Mouse (Mus musculus) kidney, postnatal 0 days (tissue): ENCODE results near the gene Capzb. TPM values are rescaled to one million over a fixed set of nuclear protein-coding genes. Genes with fewer than 3 reads are reported as not detected.
A peak's percentile ranks its signal among the peaks of the same experiment; 100 is the strongest.

Experiments
- ATAC-seq: fragments of 200-750 bp; cut with Nextera tagmentation; replicated peaks from 2 replicates; pipeline ENCODE4 v1.8.0; 2017; ENCODE audit warnings: low read depth, moderate number of reproducible peaks, moderate TSS enrichment, moderate library complexity; ENCODE audit not compliant: low FRiP score
- DNase-seq: peaks from one replicate; pipeline ENCODE4 v3.0.0-alpha.2; 2016; ENCODE audit warnings: low spot score
- H3K27ac ChIP-seq: fragments of 300-500 bp; sonication (generic); 2 replicates; pipeline ENCODE4 v1.5.1; 2014; ENCODE audit warnings: mild to moderate bottlenecking
- H3K27me3 ChIP-seq: fragments of 300-500 bp; sonication (generic); 2 replicates; pipeline ENCODE4 v1.6.1; 2014; ENCODE audit warnings: low read length, mixed read lengths; ENCODE audit not compliant: insufficient read depth
- H3K36me3 ChIP-seq: fragments of 300-500 bp; sonication (generic); 2 replicates; pipeline ENCODE4 v1.6.1; 2014; ENCODE audit warnings: low read length, mixed read lengths; ENCODE audit not compliant: insufficient read depth
- H3K4me1 ChIP-seq: fragments of 300-500 bp; sonication (generic); replicated peaks from 2 replicates; pipeline ENCODE4 v1.6.1; 2014; ENCODE audit warnings: antibody characterized with exemption, low read length, mixed read lengths; ENCODE audit not compliant: insufficient read depth
- H3K4me2 ChIP-seq: fragments of 300-500 bp; sonication (generic); 2 replicates; pipeline ENCODE4 v1.6.1; 2014; ENCODE audit warnings: mild to moderate bottlenecking, low read length, moderate library complexity, mixed read lengths
- H3K4me3 ChIP-seq: fragments of 300-500 bp; sonication (generic); replicated peaks from 2 replicates; pipeline ENCODE4 v1.5.1; 2014; ENCODE audit warnings: low read depth, low read length
- H3K9ac ChIP-seq: fragments of 300-500 bp; sonication (generic); 2 replicates; pipeline ENCODE4 v1.6.1; 2014; ENCODE audit warnings: low read depth, low read length
- H3K9me3 ChIP-seq: fragments of 300-500 bp; sonication (generic); replicated peaks from 2 replicates; pipeline ENCODE4 v1.6.1; 2016; ENCODE audit warnings: low read length, inconsistent platforms, mixed read lengths
- CTCF ChIP-seq: IDR thresholded peaks from 2 replicates; pipeline ENCODE4 v1.5.1; 2016; ENCODE audit warnings: antibody characterized with exemption, low read depth, mild to moderate bottlenecking, moderate library complexity
- WGBS: fragments of 180-500 bp; shearing (Covaris S2); extraction: QIAGEN DNeasy Blood & Tissue Kit; methylation state at CpG from one replicate; pipeline ENCODE4 v1.1.7; 2014; 5-methylcytosine and 5-hydroxymethylcytosine counted together
- polyA plus RNA-seq: library from polyadenylated mRNA; unstranded; fragments of >200 nt; fragmentation: Nextera tagmentation; extraction: Ambion mirVana; gene quantifications from 2 replicates; pipeline ENCODE4 v1.2.1, GENCODE M21; 2015

Capzb gene
- polyA plus RNA-seq, 1 experiment from 2014 or later, result 304 TPM

GRCm38 (mm10) chr4:139252051-139252760 lies 59.5 kb downstream of the Capzb start:
- H3K4me2 ChIP-seq, result no peak overlapping the region
- H3K9ac ChIP-seq, result no peak overlapping the region
- peaks cover 20% of the 10 kb centered on the region for H3K4me1 ChIP-seq
- peaks cover 3% of the 10 kb centered on the region; the same call in 1 of the 2 replicates for H3K36me3 ChIP-seq
- no peaks in the 10 kb centered on the region for H3K27me3 ChIP-seq
- DNase-seq (peak; percentile 89), ATAC-seq (peak; percentile 40; the same call in 1 of the 2 replicates)
- no peaks in the 10 kb centered on the region for H3K9me3 ChIP-seq
- no peak overlapping the region for H3K4me3 ChIP-seq
- H3K27ac ChIP-seq, result peak overlapping the region; percentile 42; the same call in 1 of the 2 replicates
- WGBS, result 34% methylated on average over 22 of the region's 22 CpGs
- peak; percentile 84 for TF ChIP-seq CTCF

- no peak overlapping the region for H3K9ac ChIP-seq
- H3K4me2 ChIP-seq, result no peak overlapping the region
- H3K27me3 ChIP-seq, result no peaks in the 10 kb centered on the region
- H3K27ac ChIP-seq, result no peak overlapping the region
- ATAC-seq (no peak), DNase-seq (no peak)
- no peaks in the 10 kb centered on the region for H3K9me3 ChIP-seq
- H3K36me3 ChIP-seq, result peaks cover 13% of the 10 kb centered on the region
- 76% methylated on average over 9 of the region's 9 CpGs for WGBS
- H3K4me3 ChIP-seq, result no peak overlapping the region
- H3K4me1 ChIP-seq, result peaks cover 20% of the 10 kb centered on the region
- no peak for TF ChIP-seq CTCF
Observed at GRCm38 (mm10) chr4:139253206-139253605, 60.5 kb downstream of the Capzb start.

DNA sequence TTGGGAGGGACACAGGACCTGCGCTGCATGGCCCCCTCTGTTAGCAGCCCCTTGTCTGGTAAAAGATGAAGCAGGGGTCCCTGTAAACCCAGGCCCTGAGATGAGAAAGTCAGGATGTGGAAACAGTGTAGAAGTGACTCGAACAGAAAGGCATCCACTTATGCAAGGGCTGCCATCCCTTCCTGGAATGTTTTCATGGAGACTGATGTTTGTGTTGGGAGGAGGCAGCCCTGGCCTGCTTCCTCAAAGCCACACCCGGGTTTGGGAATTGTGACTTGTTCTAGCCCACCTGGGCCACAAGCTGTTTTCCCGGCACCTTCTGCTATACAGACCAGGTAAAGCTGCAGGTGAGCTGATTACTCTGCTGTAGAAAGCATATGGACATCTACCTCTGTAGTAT lies 63.4 kb downstream of the Capzb start:
- 80% methylated on average over 4 of the region's 4 CpGs for WGBS
- Histone ChIP-seq H3K9ac (no peak overlapping the region), H3K4me1 (peaks cover 6% of the 10 kb centered on the region), H3K36me3 (peaks cover 32% of the 10 kb centered on the region), H3K27ac (no peak overlapping the region), H3K27me3 (no peaks in the 10 kb centered on the region), H3K4me2 (no peak overlapping the region), H3K9me3 (no peaks in the 10 kb centered on the region), H3K4me3 (no peak overlapping the region)
- ATAC-seq (no peak), DNase-seq (no peak)
- TF ChIP-seq CTCF, result no peak

GRCm38 (mm10) chr4:139256708-139257107 lies 64.0 kb downstream of the Capzb start:
- ATAC-seq (no peak), DNase-seq (no peak)
- TF ChIP-seq CTCF, result no peak
- Histone ChIP-seq H3K36me3 (peaks cover 34% of the 10 kb centered on the region), H3K9ac (no peak overlapping the region), H3K4me1 (peaks cover under 1% of the 10 kb centered on the region; the same call in 1 of the 2 replicates), H3K27ac (no peak overlapping the region), H3K4me3 (no peak overlapping the region), H3K27me3 (no peaks in the 10 kb centered on the region), H3K9me3 (no peaks in the 10 kb centered on the region), H3K4me2 (no peak overlapping the region)
- WGBS, result 93% methylated on average over 8 of the region's 8 CpGs

DNA sequence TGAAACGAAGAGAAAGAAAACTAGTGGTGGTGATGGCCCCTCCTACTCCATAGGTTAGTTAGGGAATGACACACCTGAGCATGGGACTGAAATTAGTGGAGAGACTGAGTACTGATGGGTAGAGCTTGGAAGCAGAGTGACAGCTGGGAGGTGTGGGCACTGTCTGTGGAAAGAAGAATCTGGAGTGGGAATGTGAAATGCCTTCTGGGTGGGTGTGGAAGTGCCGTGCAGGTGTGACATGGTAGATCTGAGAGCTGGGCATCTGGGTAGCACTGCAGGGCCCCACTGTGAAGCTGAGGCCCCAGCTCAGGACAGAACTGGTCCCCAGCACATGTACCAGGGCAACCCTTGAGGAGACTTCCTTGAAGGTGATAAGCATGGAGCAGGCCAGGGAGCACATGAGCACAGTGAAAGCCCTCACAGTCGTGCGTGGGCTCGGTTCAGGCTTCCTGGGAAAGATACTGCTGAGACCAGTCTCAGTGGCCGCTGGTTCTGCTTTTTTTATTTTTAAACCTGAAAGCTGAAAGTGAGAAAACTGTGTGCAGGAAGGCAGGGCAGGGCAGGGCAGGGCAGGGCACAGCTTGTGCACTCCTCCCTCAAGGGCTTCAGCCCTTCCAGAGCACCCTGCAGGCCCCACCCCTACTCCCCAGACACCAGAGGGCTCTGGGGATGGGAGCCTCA lies 66.1 kb downstream of the Capzb start:
- no peaks in the 10 kb centered on the region for H3K27me3 ChIP-seq
- ATAC-seq (no peak), DNase-seq (no peak)
- no peak overlapping the region for H3K9ac ChIP-seq
- no peak overlapping the region for H3K4me2 ChIP-seq
- peaks cover 47% of the 10 kb centered on the region for H3K36me3 ChIP-seq
- TF ChIP-seq CTCF, result no peak
- 68% methylated on average over 6 of the region's 6 CpGs for WGBS
- no peaks in the 10 kb centered on the region for H3K4me1 ChIP-seq
- 0 out of 2 replicates have a peak overlapping the region, but pooled peaks have one; percentile 5 for H3K27ac ChIP-seq
- no peaks in the 10 kb centered on the region for H3K9me3 ChIP-seq
- no peak overlapping the region for H3K4me3 ChIP-seq

GRCm38 (mm10) chr4:139259302-139259871 lies 66.7 kb downstream of the Capzb start:
- Histone ChIP-seq H3K9ac (no peak overlapping the region), H3K36me3 (peaks cover 53% of the 10 kb centered on the region), H3K4me3 (no peak overlapping the region), H3K27me3 (no peaks in the 10 kb centered on the region), H3K4me2 (no peak overlapping the region), H3K27ac (0 out of 2 replicates have a peak overlapping the region, but pooled peaks have one; percentile 5), H3K4me1 (no peaks in the 10 kb centered on the region), H3K9me3 (no peaks in the 10 kb centered on the region)
- ATAC-seq (no peak), DNase-seq (no peak)
- TF ChIP-seq CTCF, result no peak
- 70% methylated on average over 11 of the region's 11 CpGs for WGBS
